Mouse (Mus musculus) lung, adult 2 months (tissue): ENCODE measurements at regions not wholly inside any gene's neighbourhood (a gene's known extent, or its start where the extent isn't known, plus 50 kb on each side); places are given as distances from the start of the nearest gene placed in this dataset.

ENCODE experiments used
- CTCF ChIP-seq: fragments of 200-500 bp; IDR thresholded peaks from 2 replicates; pipeline ENCODE4 v1.5.1; 2011; ENCODE audit warnings: mild to moderate bottlenecking, low read length, control low read depth; ENCODE audit not compliant: insufficient read depth
- POLR2A ChIP-seq: fragments of 200-500 bp; IDR thresholded peaks from 2 replicates; pipeline ENCODE4 v1.6.1; 2011; ENCODE audit warnings: low read depth, mild to moderate bottlenecking, control low read depth, low read length, borderline replicate concordance; ENCODE audit errors: extremely low read depth

DNA sequence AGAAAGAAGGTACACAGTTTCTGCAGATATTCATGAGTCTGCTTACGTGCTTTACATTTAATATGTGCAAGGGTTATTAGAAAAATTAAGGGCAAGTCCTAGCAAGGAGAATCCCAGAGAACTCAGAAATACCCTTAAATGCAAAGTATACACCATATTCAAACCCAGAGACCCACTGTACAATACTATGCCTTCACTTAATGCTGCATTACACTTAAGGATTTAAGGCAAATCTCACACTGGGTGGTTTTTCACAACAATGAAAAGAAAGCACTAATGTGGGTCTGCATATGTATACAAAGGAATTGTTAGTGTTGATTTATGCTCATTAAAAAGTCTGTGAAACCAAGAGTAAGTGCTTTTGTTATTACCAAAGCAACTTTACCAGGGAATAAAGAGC lies 419.4 kb downstream of the Rapgef2 start:
- no peak for TF ChIP-seq CTCF
- no peak for TF ChIP-seq POLR2A
